Mouse (Mus musculus): ENCODE results near the gene Tmem91. TPM values are rescaled to one million over a fixed set of nuclear protein-coding genes. Genes with fewer than 3 reads are reported as not detected.

The Tmem91 gene
- polyA plus RNA-seq, 1 experiment from 2014 or later = 1.6 TPM

GRCm38 (mm10) chr7:25628323-25628620 is 46.7 kb downstream of the Tmem91 start:
- H3K4me3 ChIP-seq (ENCODE audit: low read depth, low read length) = no peak overlapping the region
- peaks cover 8% of the 10 kb centered on the region for H3K4me1 ChIP-seq (ENCODE audit: control insufficient read depth, insufficient read depth, low read length)
- no peaks in the 10 kb centered on the region for H3K36me3 ChIP-seq (ENCODE audit: control insufficient read depth, insufficient read depth, low read length)
- peaks cover 3% of the 10 kb centered on the region; the same call in 1 of the 2 replicates for H3K27me3 ChIP-seq (ENCODE audit: control insufficient read depth, insufficient read depth, low read length)
- no peak overlapping the region for H3K9ac ChIP-seq (ENCODE audit: low read length)
- DNase-seq (ENCODE audit: low spot score, missing footprints) = no peak
- H3K9me3 ChIP-seq (ENCODE audit: control insufficient read depth, low read length) = no peaks in the 10 kb centered on the region
- H3K4me2 ChIP-seq = no peak overlapping the region
- no peak overlapping the region for H3K27ac ChIP-seq (ENCODE audit: low read depth, low read length)
- no peak for ATAC-seq (ENCODE audit: low FRiP score)
- 52% methylated on average over 8 of the region's 8 CpGs for WGBS

GRCm38 (mm10) chr7:25627431-25628322 is 47.3 kb downstream of the Tmem91 start:
- peak; percentile 52 for ATAC-seq (ENCODE audit: low FRiP score)
- H3K36me3 ChIP-seq (ENCODE audit: control insufficient read depth, insufficient read depth, low read length) = no peaks in the 10 kb centered on the region
- H3K9ac ChIP-seq (ENCODE audit: low read length) = peak overlapping the region; percentile 42; the same call in 1 of the 2 replicates
- H3K4me2 ChIP-seq = peak overlapping the region; percentile 43
- WGBS = 19% methylated on average over 38 of the region's 38 CpGs
- no peak overlapping the region for H3K27ac ChIP-seq (ENCODE audit: low read depth, low read length)
- peak overlapping the region; percentile 18 for H3K4me3 ChIP-seq (ENCODE audit: low read depth, low read length)
- DNase-seq (ENCODE audit: low spot score, missing footprints) = peak; percentile 90
- no peaks in the 10 kb centered on the region for H3K9me3 ChIP-seq (ENCODE audit: control insufficient read depth, low read length)
- H3K4me1 ChIP-seq (ENCODE audit: control insufficient read depth, insufficient read depth, low read length) = peaks cover 8% of the 10 kb centered on the region
- H3K27me3 ChIP-seq (ENCODE audit: control insufficient read depth, insufficient read depth, low read length) = peaks cover 3% of the 10 kb centered on the region; the same call in 1 of the 2 replicates

- DNase-seq (ENCODE audit: low spot score, missing footprints) (no peak), ATAC-seq (ENCODE audit: low FRiP score) (no peak)
- peaks cover 8% of the 10 kb centered on the region for H3K4me1 ChIP-seq (ENCODE audit: control insufficient read depth, insufficient read depth, low read length)
- WGBS = 21% methylated on average over 29 of the region's 29 CpGs
- H3K9ac ChIP-seq (ENCODE audit: low read length) = peak within 1 kb of the TSS; percentile 42; the same call in 1 of the 2 replicates
- H3K36me3 ChIP-seq (ENCODE audit: control insufficient read depth, insufficient read depth, low read length) = no peaks in the 10 kb centered on the region
- peak within 1 kb of the TSS; percentile 43 for H3K4me2 ChIP-seq
- H3K9me3 ChIP-seq (ENCODE audit: control insufficient read depth, low read length) = no peaks in the 10 kb centered on the region
- H3K27me3 ChIP-seq (ENCODE audit: control insufficient read depth, insufficient read depth, low read length) = peaks cover 3% of the 10 kb centered on the region; the same call in 1 of the 2 replicates
- H3K27ac ChIP-seq (ENCODE audit: low read depth, low read length) = no peak within 1 kb of the TSS
- peak within 1 kb of the TSS; percentile 18 for H3K4me3 ChIP-seq (ENCODE audit: low read depth, low read length)
These were observed 48.2 kb downstream of the Tmem91 start, which contains the start of gene B3gnt8 for GRCm38 (mm10) chr7:25626509-25627430. B3gnt8 (plus strand) TSS chr7:25626654.

GRCm38 (mm10) chr7:25625594-25626250 is 49.2 kb downstream of the Tmem91 start:
- no peaks in the 10 kb centered on the region for H3K9me3 ChIP-seq (ENCODE audit: control insufficient read depth, low read length)
- H3K27ac ChIP-seq (ENCODE audit: low read depth, low read length) = no peak overlapping the region
- peaks cover 8% of the 10 kb centered on the region for H3K4me1 ChIP-seq (ENCODE audit: control insufficient read depth, insufficient read depth, low read length)
- no peak for ATAC-seq (ENCODE audit: low FRiP score)
- H3K4me2 ChIP-seq = no peak overlapping the region
- 72% methylated on average over 10 of the region's 10 CpGs for WGBS
- no peak for DNase-seq (ENCODE audit: low spot score, missing footprints)
- H3K9ac ChIP-seq (ENCODE audit: low read length) = no peak overlapping the region
- no peaks in the 10 kb centered on the region for H3K36me3 ChIP-seq (ENCODE audit: control insufficient read depth, insufficient read depth, low read length)
- H3K27me3 ChIP-seq (ENCODE audit: control insufficient read depth, insufficient read depth, low read length) = peaks cover 3% of the 10 kb centered on the region; the same call in 1 of the 2 replicates
- no peak overlapping the region for H3K4me3 ChIP-seq (ENCODE audit: low read depth, low read length)

GRCm38 (mm10) chr7:25624851-25625250 is 50.1 kb downstream of the Tmem91 start:
- H3K4me1 ChIP-seq (ENCODE audit: control insufficient read depth, insufficient read depth, low read length) = peaks cover 8% of the 10 kb centered on the region
- DNase-seq (ENCODE audit: low spot score, missing footprints) = no peak

GRCm38 (mm10) chr7:25623857-25624370 is 51.1 kb downstream of the Tmem91 start:
- WGBS = 83% methylated on average over 11 of the region's 11 CpGs

More at GRCm38 (mm10) chr7:25624851-25625250, 50.1 kb downstream of the Tmem91 start:
- Histone ChIP-seq H3K4me2 (no peak overlapping the region), H3K4me3 (ENCODE audit: low read depth, low read length) (no peak overlapping the region), H3K36me3 (ENCODE audit: control insufficient read depth, insufficient read depth, low read length) (no peaks in the 10 kb centered on the region), H3K9me3 (ENCODE audit: control insufficient read depth, low read length) (no peaks in the 10 kb centered on the region), H3K9ac (ENCODE audit: low read length) (no peak overlapping the region), H3K27me3 (ENCODE audit: control insufficient read depth, insufficient read depth, low read length) (peaks cover 3% of the 10 kb centered on the region; the same call in 1 of the 2 replicates), H3K27ac (ENCODE audit: low read depth, low read length) (no peak overlapping the region)
- ATAC-seq (ENCODE audit: low FRiP score) = no peak
- 79% methylated on average over 5 of the region's 5 CpGs for WGBS

GRCm38 (mm10) chr7:25620751-25621150 is 54.2 kb downstream of the Tmem91 start:
- H3K27me3 ChIP-seq (ENCODE audit: control insufficient read depth, insufficient read depth, low read length) = no peaks in the 10 kb centered on the region
- H3K4me1 ChIP-seq (ENCODE audit: control insufficient read depth, insufficient read depth, low read length) = no peaks in the 10 kb centered on the region; the same call in 1 of the 2 replicates
- H3K4me2 ChIP-seq = no peak overlapping the region
- ATAC-seq (ENCODE audit: low FRiP score) (no peak), DNase-seq (ENCODE audit: low spot score, missing footprints) (no peak)
- 88% methylated on average over 11 of the region's 11 CpGs for WGBS
- no peak overlapping the region for H3K4me3 ChIP-seq (ENCODE audit: low read depth, low read length)
- H3K27ac ChIP-seq (ENCODE audit: low read depth, low read length) = no peak overlapping the region
- no peaks in the 10 kb centered on the region for H3K36me3 ChIP-seq (ENCODE audit: control insufficient read depth, insufficient read depth, low read length)
- no peak overlapping the region for H3K9ac ChIP-seq (ENCODE audit: low read length)
- no peaks in the 10 kb centered on the region for H3K9me3 ChIP-seq (ENCODE audit: control insufficient read depth, low read length)

More at GRCm38 (mm10) chr7:25623857-25624370, 51.1 kb downstream of the Tmem91 start:
- Histone ChIP-seq H3K4me1 (ENCODE audit: control insufficient read depth, insufficient read depth, low read length) (peaks cover 8% of the 10 kb centered on the region), H3K9ac (ENCODE audit: low read length) (no peak overlapping the region), H3K27ac (ENCODE audit: low read depth, low read length) (no peak overlapping the region), H3K4me3 (ENCODE audit: low read depth, low read length) (no peak overlapping the region), H3K27me3 (ENCODE audit: control insufficient read depth, insufficient read depth, low read length) (peaks cover 3% of the 10 kb centered on the region; the same call in 1 of the 2 replicates), H3K4me2 (no peak overlapping the region), H3K36me3 (ENCODE audit: control insufficient read depth, insufficient read depth, low read length) (no peaks in the 10 kb centered on the region), H3K9me3 (ENCODE audit: control insufficient read depth, low read length) (no peaks in the 10 kb centered on the region)
- ATAC-seq (ENCODE audit: low FRiP score) (no peak), DNase-seq (ENCODE audit: low spot score, missing footprints) (no peak)

GRCm38 (mm10) chr7:25620101-25620500 is 54.9 kb downstream of the Tmem91 start:
- no peak overlapping the region for H3K9ac ChIP-seq (ENCODE audit: low read length)
- H3K4me3 ChIP-seq (ENCODE audit: low read depth, low read length) = no peak overlapping the region
- DNase-seq (ENCODE audit: low spot score, missing footprints) = no peak

More at GRCm38 (mm10) chr7:25620101-25620500, 54.9 kb downstream of the Tmem91 start:
- WGBS = 92% methylated on average over 5 of the region's 5 CpGs
- H3K27me3 ChIP-seq (ENCODE audit: control insufficient read depth, insufficient read depth, low read length) = no peaks in the 10 kb centered on the region
- no peaks in the 10 kb centered on the region for H3K36me3 ChIP-seq (ENCODE audit: control insufficient read depth, insufficient read depth, low read length)
- ATAC-seq (ENCODE audit: low FRiP score) = no peak
- H3K4me2 ChIP-seq = no peak overlapping the region
- H3K27ac ChIP-seq (ENCODE audit: low read depth, low read length) = no peak overlapping the region
- H3K4me1 ChIP-seq (ENCODE audit: control insufficient read depth, insufficient read depth, low read length) = no peaks in the 10 kb centered on the region; the same call in 1 of the 2 replicates
- H3K9me3 ChIP-seq (ENCODE audit: control insufficient read depth, low read length) = no peaks in the 10 kb centered on the region

Data from midbrain, embryonic 11.5 days (tissue).